ENCODE assay signal across 16 mouse cellular contexts in genomic region chr7:37020078-37020477, GRCm38 (mm10).
A peak's percentile ranks its signal among the peaks of the same experiment; 100 is the strongest.
DNase-seq lines count a peak whose midpoint lies in the region; ATAC-seq and TF ChIP-seq lines count a peak whose summit lies in the region.
"Had no signal": no experiment of that assay in that cellular context is flagged by ENCODE, and none has a peak within 500 bp of the region (broad histone marks: within the 10 kb centered on the region; RNA-seq: fewer than 3 reads in every experiment).

No protein-coding gene starts in this region.

- no peak overlapping the region for H3K9ac ChIP-seq in intestine, postnatal 0 days (ENCODE audit: low read depth, low read length)
- H3K9ac ChIP-seq in intestine, embryonic 16.5 days (ENCODE audit: low read depth, low read length) = no peak overlapping the region
- no peak overlapping the region for H3K9ac ChIP-seq in CH12.LX (ENCODE audit: insufficient read depth, low read depth)
- no peak overlapping the region for H3K9ac ChIP-seq in liver, embryonic 16.5 days (ENCODE audit: low read depth, low read length)
- no peak overlapping the region for H3K9ac ChIP-seq in forebrain, embryonic 14.5 days (ENCODE audit: low read length)
- H3K9ac ChIP-seq: limb, embryonic 13.5 days; neural tube, embryonic 12.5 days had no signal

- in situ Hi-C loops in CH12.LX (cut with MboI; ENCODE audit: low pct_ligation_motif_present, low pct_unique_long_range_greater_than_20kb, low sequenced_read_pairs) = no loop called here

- 32% methylated on average over 3 of the region's 3 CpGs for WGBS in intestine, postnatal 0 days
- WGBS in intestine, embryonic 16.5 days = 32% methylated on average over 3 of the region's 3 CpGs
- WGBS in liver, embryonic 16.5 days (ENCODE audit: insufficient replicate concordance) = 35% methylated on average over 3 of the region's 3 CpGs
- WGBS in forebrain, embryonic 14.5 days = 63% methylated on average over 3 of the region's 3 CpGs

- TF ChIP-seq POLR2A in CH12.LX (IDR thresholded peaks at IDR 0.05; ENCODE audit: low read depth, low read length) = no peak

- H3K4me1 ChIP-seq in intestine, postnatal 0 days (replicated peaks; ENCODE audit: control insufficient read depth, insufficient read depth, low read length) = no peaks in the 10 kb centered on the region
- H3K4me1 ChIP-seq in intestine, embryonic 16.5 days (ENCODE audit: control insufficient read depth, insufficient read depth, low read length) = peaks cover 4% of the 10 kb centered on the region
- H3K4me1 ChIP-seq in CH12.LX (ENCODE audit: control insufficient read depth in 1 of 2, insufficient read depth in 2 of 2) = no peaks in the 10 kb centered on the region
- no peaks in the 10 kb centered on the region for H3K4me1 ChIP-seq in liver, embryonic 16.5 days (ENCODE audit: control insufficient read depth, low read depth, low read length)
- H3K4me1 ChIP-seq in forebrain, embryonic 14.5 days (ENCODE audit: control insufficient read depth, insufficient read depth, low read length) = no peaks in the 10 kb centered on the region

- ATAC-seq in intestine, postnatal 0 days = no peak
- ATAC-seq in intestine, embryonic 16.5 days = no peak
- ATAC-seq in liver, embryonic 16.5 days (ENCODE audit: low read depth) = peak; percentile 30; the same call in 1 of the 2 replicates
- ATAC-seq in forebrain, embryonic 14.5 days = no peak
- ATAC-seq: midbrain, embryonic 16.5 days had no signal

- no peak for DNase-seq in CH12.LX (ENCODE audit: extremely low read depth)
- DNase-seq in ZHBTc4 (ENCODE audit: low read depth, low spot score) = peak; percentile 49
- DNase-seq in forebrain, embryonic 14.5 days (ENCODE audit: low spot score) = no peak
- DNase-seq in right cerebral cortex, postnatal 25 days = no peak
- DNase-seq: cerebellum, adult 11 months; heart, adult 2 months; heart, postnatal 36 days; kidney, adult 18-20 months; lung, postnatal 14 days had no signal

- H3K4me3 ChIP-seq in intestine, postnatal 0 days (ENCODE audit: low read depth, low read length) = no peak overlapping the region
- H3K4me3 ChIP-seq in intestine, embryonic 16.5 days (ENCODE audit: low read length) = no peak overlapping the region
- H3K4me3 ChIP-seq in CH12.LX (replicated peaks in 1 of 3; ENCODE audit: low read depth in 2 of 3, low read length in 2 of 3, poor library complexity in 1 of 3) = no peak overlapping the region
- H3K4me3 ChIP-seq in liver, embryonic 16.5 days (ENCODE audit: low read depth, low read length) = no peak overlapping the region
- H3K4me3 ChIP-seq in forebrain, embryonic 14.5 days (ENCODE audit: low read depth, low read length) = no peak overlapping the region
- H3K4me3 ChIP-seq: forebrain, embryonic 10.5 days; heart, adult 2 months; limb, embryonic 13.5 days; neural tube, embryonic 12.5 days had no signal

- H3K4me2 ChIP-seq in intestine, postnatal 0 days (replicated peaks; ENCODE audit: low read depth) = no peak overlapping the region
- no peak overlapping the region for H3K4me2 ChIP-seq in intestine, embryonic 16.5 days (ENCODE audit: low read depth, low read length)
- H3K4me2 ChIP-seq in CH12.LX (ENCODE audit: insufficient read depth, low read depth, poor library complexity, severe bottlenecking) = no peak overlapping the region
- H3K4me2 ChIP-seq in liver, embryonic 16.5 days (ENCODE audit: low read depth, low read length) = no peak overlapping the region
- no peak overlapping the region for H3K4me2 ChIP-seq in forebrain, embryonic 14.5 days (ENCODE audit: low read length)
- H3K4me2 ChIP-seq: limb, embryonic 13.5 days; neural tube, embryonic 12.5 days had no signal

- peak; percentile 11; the same call in 1 of the 2 replicates for TF ChIP-seq CTCF in intestine, postnatal 0 days (IDR thresholded peaks at IDR 0.05; ENCODE audit: low read depth)
- no peak for TF ChIP-seq CTCF in CH12.LX (conservative IDR thresholded peaks at IDR 0.05 in 1 of 2, IDR thresholded peaks at IDR 0.05 in 1 of 2; ENCODE audit: low read depth in 2 of 2, low read length in 2 of 2)

- H3K36me3 ChIP-seq in intestine, postnatal 0 days (ENCODE audit: control insufficient read depth, insufficient read depth) = no peaks in the 10 kb centered on the region
- H3K36me3 ChIP-seq in intestine, embryonic 16.5 days (ENCODE audit: control insufficient read depth, insufficient read depth, low read length) = no peaks in the 10 kb centered on the region
- no peaks in the 10 kb centered on the region for H3K36me3 ChIP-seq in CH12.LX (replicated peaks in 1 of 2; ENCODE audit: control insufficient read depth in 1 of 2, insufficient read depth in 1 of 2, low read length in 1 of 2)
- no peaks in the 10 kb centered on the region for H3K36me3 ChIP-seq in liver, embryonic 16.5 days (ENCODE audit: control insufficient read depth, insufficient read depth)
- H3K36me3 ChIP-seq in forebrain, embryonic 14.5 days (ENCODE audit: control insufficient read depth, insufficient read depth, low read length) = no peaks in the 10 kb centered on the region
- H3K36me3 ChIP-seq: forebrain, embryonic 10.5 days; limb, embryonic 13.5 days; neural tube, embryonic 12.5 days had no signal

- dilution Hi-C loops in CH12.LX (cut with MboI; ENCODE audit: extremely low pct_ligation_motif_present, extremely low pct_unique_long_range_greater_than_20kb, low sequenced_read_pairs) = no loop called here

- H3K27ac ChIP-seq in intestine, postnatal 0 days (ENCODE audit: low read depth, low read length) = no peak overlapping the region
- H3K27ac ChIP-seq in intestine, embryonic 16.5 days (ENCODE audit: low read length) = no peak overlapping the region
- no peak overlapping the region for H3K27ac ChIP-seq in CH12.LX (ENCODE audit: insufficient read depth, low read depth)
- H3K27ac ChIP-seq in liver, embryonic 16.5 days (ENCODE audit: low read length) = no peak overlapping the region
- no peak overlapping the region for H3K27ac ChIP-seq in forebrain, embryonic 14.5 days (ENCODE audit: low read depth, low read length)
- H3K27ac ChIP-seq: forebrain, embryonic 10.5 days; heart, adult 2 months; limb, embryonic 13.5 days; neural tube, embryonic 12.5 days had no signal

- no peak for TF ChIP-seq EP300 in CH12.LX (IDR thresholded peaks at IDR 0.05; ENCODE audit: low read length)

- H3K27me3 ChIP-seq in intestine, postnatal 0 days (replicated peaks; ENCODE audit: control insufficient read depth, insufficient read depth, low read length) = no peaks in the 10 kb centered on the region
- H3K27me3 ChIP-seq in intestine, embryonic 16.5 days (replicated peaks; ENCODE audit: control insufficient read depth, insufficient read depth, low read length) = no peaks in the 10 kb centered on the region
- no peaks in the 10 kb centered on the region for H3K27me3 ChIP-seq in CH12.LX (replicated peaks)
- H3K27me3 ChIP-seq in liver, embryonic 16.5 days (ENCODE audit: control insufficient read depth, insufficient read depth, low read depth, low read length) = no peaks in the 10 kb centered on the region
- H3K27me3 ChIP-seq in forebrain, embryonic 14.5 days (replicated peaks; ENCODE audit: control insufficient read depth, insufficient read depth, low read length) = no peaks in the 10 kb centered on the region
- H3K27me3 ChIP-seq: limb, embryonic 13.5 days; neural tube, embryonic 12.5 days had no signal

- no peak for TF ChIP-seq RAD21 in CH12.LX (IDR thresholded peaks at IDR 0.05; ENCODE audit: low read depth, low read length)

- no peaks in the 10 kb centered on the region for H3K9me3 ChIP-seq in intestine, postnatal 0 days (ENCODE audit: control insufficient read depth)
- H3K9me3 ChIP-seq in intestine, embryonic 16.5 days (ENCODE audit: control insufficient read depth, low read length) = no peaks in the 10 kb centered on the region
- H3K9me3 ChIP-seq in CH12.LX (replicated peaks; ENCODE audit: low read length) = peaks cover 89% of the 10 kb centered on the region
- no peaks in the 10 kb centered on the region for H3K9me3 ChIP-seq in liver, embryonic 16.5 days (replicated peaks; ENCODE audit: control insufficient read depth, low read length)
- H3K9me3 ChIP-seq in forebrain, embryonic 14.5 days (replicated peaks; ENCODE audit: control insufficient read depth, low read length) = no peaks in the 10 kb centered on the region
- H3K9me3 ChIP-seq: forebrain, embryonic 10.5 days; limb, embryonic 13.5 days; neural tube, embryonic 12.5 days had no signal

- no peaks in the 10 kb centered on the region for H3K79me2 ChIP-seq in CH12.LX (replicated peaks; ENCODE audit: control insufficient read depth, extremely low read depth, insufficient read depth, poor library complexity, severe bottlenecking)

TF ChIP-seq in CH12.LX, 34 proteins besides CTCF, POLR2A, EP300 and RAD21:
- TF ChIP-seq IRF4 (IDR thresholded peaks at IDR 0.05; ENCODE audit: low read depth, low read length) (no peak), MAFK (IDR thresholded peaks at IDR 0.05; ENCODE audit: insufficient replicate concordance, low read length) (peak; percentile 66; the same call in 1 of the 2 replicates)
